Mouse (Mus musculus) C2C12 (cell line): ENCODE data around the gene Sncb.

ENCODE experiments used
- CEBPB ChIP-seq: IDR thresholded peaks from one replicate; pipeline ENCODE4 v1.6.1; 2011; ENCODE audit warnings: low read depth, mild to moderate bottlenecking, control low read depth, moderate library complexity
- CTCF ChIP-seq: IDR thresholded peaks from one replicate; pipeline ENCODE4 v1.5.1; 2011; ENCODE audit not compliant: control insufficient read depth, insufficient read depth, insufficient read length
- MAX ChIP-seq: IDR thresholded peaks from one replicate; pipeline ENCODE4 v1.6.1; 2011; ENCODE audit warnings: mild to moderate bottlenecking, control low read depth
- MYOD1 ChIP-seq: IDR thresholded peaks from one replicate; pipeline ENCODE4 v1.6.1; 2011; ENCODE audit warnings: low read depth; ENCODE audit not compliant: control insufficient read depth, insufficient read length
- MYOG ChIP-seq: IDR thresholded peaks from one replicate; pipeline ENCODE4 v1.6.1; 2011; ENCODE audit not compliant: control insufficient read depth, insufficient read length; ENCODE audit errors: extremely low read depth
- USF1 ChIP-seq: IDR thresholded peaks from one replicate; pipeline ENCODE4 v1.6.1; 2011; ENCODE audit warnings: low read depth, mild to moderate bottlenecking, control low read depth, moderate library complexity

DNA sequence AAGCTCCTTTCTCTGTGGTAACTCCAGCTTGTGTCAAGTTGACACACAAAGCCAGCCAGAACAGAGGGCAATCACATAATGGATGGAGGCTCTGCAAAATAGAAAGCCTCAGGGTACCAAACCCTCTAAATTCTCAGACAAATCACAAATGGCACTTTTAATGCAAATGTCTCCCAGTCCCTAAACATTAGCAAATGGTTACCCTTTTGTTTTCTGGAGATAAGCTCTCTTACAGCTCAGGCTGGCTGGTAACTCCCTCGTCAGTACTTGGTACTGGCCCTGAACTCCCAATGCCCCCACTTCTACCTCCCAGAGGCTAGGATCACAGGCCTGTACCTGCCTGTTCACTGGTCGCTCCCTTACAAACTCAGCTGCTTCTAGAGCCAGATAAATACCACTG is 16.8 kb upstream of the Sncb start:
- no peak for TF ChIP-seq MYOD1
- no peak for TF ChIP-seq CTCF
- no peak for TF ChIP-seq MAX
- TF ChIP-seq MYOG = no peak
- no peak for TF ChIP-seq USF1
- TF ChIP-seq CEBPB = no peak
